Mouse (Mus musculus) lung, adult 18-20 months (tissue): ENCODE measurements around the gene Dnpep.

ENCODE experiments used
- DNase-seq, 2 experiments: peaks; one replicate each; pipeline ENCODE4 v3.0.0; 2022; ENCODE audit warnings: mixed read lengths in 2 of 2

Dnpep gene

GRCm38 (mm10) chr1:75317241-75318201, at the start of gene Dnpep:
TSS of gene Dnpep (minus strand) at chr1:75317990.
- DNase-seq = peak; percentile 100

- no peak for DNase-seq
Observed at GRCm38 (mm10) chr1:75365510-75366137, 47.8 kb upstream of the Dnpep start.

GRCm38 (mm10) chr1:75363868-75364267, 46.1 kb upstream of the Dnpep start:
- DNase-seq = no peak

- DNase-seq = no peak
Observed at GRCm38 (mm10) chr1:75361750-75362149, 44.0 kb upstream of the Dnpep start.

GRCm38 (mm10) chr1:75361123-75361522, 43.3 kb upstream of the Dnpep start:
- no peak for DNase-seq

- peak; percentile 53 to 63 for DNase-seq
Observed at GRCm38 (mm10) chr1:75360112-75361031, 42.6 kb upstream of the Dnpep start, which contains the start of gene Des. TSS of gene Des (plus strand) at chr1:75360329.

- DNase-seq = no peak
Observed at GRCm38 (mm10) chr1:75359346-75359745, 41.6 kb upstream of the Dnpep start.

GRCm38 (mm10) chr1:75358009-75358408, 40.2 kb upstream of the Dnpep start:
- DNase-seq = no peak

GRCm38 (mm10) chr1:75357261-75357660, 39.5 kb upstream of the Dnpep start:
- DNase-seq = peak; percentile 25 to 41

GRCm38 (mm10) chr1:75349275-75349674, 31.5 kb upstream of the Dnpep start:
- DNase-seq = no peak

GRCm38 (mm10) chr1:75347279-75347678, 29.5 kb upstream of the Dnpep start:
- DNase-seq = no peak

- DNase-seq = no peak
Observed at GRCm38 (mm10) chr1:75345036-75345935, 27.5 kb upstream of the Dnpep start.

- DNase-seq = no peak
Observed at GRCm38 (mm10) chr1:75344291-75345035, 26.7 kb upstream of the Dnpep start.

- DNase-seq = peak; percentile 55 to 68
Observed at GRCm38 (mm10) chr1:75342874-75343416, 25.2 kb upstream of the Dnpep start.

GRCm38 (mm10) chr1:75340519-75340918, 22.7 kb upstream of the Dnpep start:
- no peak for DNase-seq

- DNase-seq = no peak
Observed at GRCm38 (mm10) chr1:75339337-75339736, 21.5 kb upstream of the Dnpep start.

GRCm38 (mm10) chr1:75338091-75338694, 20.4 kb upstream of the Dnpep start:
- DNase-seq = no peak

GRCm38 (mm10) chr1:75337097-75337496, 19.3 kb upstream of the Dnpep start:
- DNase-seq = no peak

- DNase-seq = no peak
Observed at GRCm38 (mm10) chr1:75336461-75336860, 18.7 kb upstream of the Dnpep start.

- DNase-seq = no peak
Observed at GRCm38 (mm10) chr1:75331271-75331670, 13.5 kb upstream of the Dnpep start.
